Mouse (Mus musculus): ENCODE data around the gene Cpox.
A peak's percentile ranks its signal among the peaks of the same experiment; 100 is the strongest.
"Not testable (repeated sequence)": the region's sequence is repeated elsewhere in the genome, so short reads cannot be mapped to it uniquely, and the experiment has no call there.

Cpox gene

DNA sequence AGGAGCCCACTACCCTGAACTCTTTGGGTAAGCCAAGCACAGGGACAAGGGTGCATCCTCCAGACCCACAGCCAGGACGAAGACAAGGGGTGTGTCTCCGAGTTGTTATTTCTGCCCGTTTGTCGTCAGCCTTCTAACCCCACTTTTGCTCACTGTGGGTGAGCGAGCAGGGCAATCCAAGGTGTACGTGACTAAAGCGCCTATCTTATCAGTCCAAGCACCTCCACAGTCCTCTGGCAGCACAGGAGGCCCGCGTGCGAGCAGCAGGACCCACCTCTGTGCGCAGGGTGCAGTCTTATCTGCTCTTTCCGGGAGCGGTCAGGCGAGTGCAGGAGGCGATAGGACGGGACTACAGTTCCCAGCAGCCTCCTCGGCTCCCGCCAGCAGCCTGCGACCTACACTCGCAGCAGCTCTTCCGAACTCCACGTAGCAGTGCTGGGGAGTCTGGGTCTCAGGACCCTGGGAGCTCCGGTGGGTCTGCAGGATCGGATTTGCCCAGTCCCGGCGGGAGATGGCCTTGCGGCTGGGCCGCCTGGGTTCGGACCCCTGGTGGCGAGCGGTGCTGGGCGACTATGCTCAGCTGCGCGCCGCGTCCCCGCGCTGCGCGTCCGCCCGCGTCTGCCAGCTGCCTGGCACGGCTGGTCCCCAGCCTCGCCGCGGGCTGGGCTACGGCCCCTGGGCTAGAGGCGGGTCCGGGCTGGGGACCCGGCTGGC is at the start of gene Cpox:
Gene Cpox, plus strand, starts transcription at position 376 of the 714 bp plus-strand sequence.
- DNase-seq (ENCODE audit: low spot score in 2 of 2): peak; percentile 86 to 87

DNA sequence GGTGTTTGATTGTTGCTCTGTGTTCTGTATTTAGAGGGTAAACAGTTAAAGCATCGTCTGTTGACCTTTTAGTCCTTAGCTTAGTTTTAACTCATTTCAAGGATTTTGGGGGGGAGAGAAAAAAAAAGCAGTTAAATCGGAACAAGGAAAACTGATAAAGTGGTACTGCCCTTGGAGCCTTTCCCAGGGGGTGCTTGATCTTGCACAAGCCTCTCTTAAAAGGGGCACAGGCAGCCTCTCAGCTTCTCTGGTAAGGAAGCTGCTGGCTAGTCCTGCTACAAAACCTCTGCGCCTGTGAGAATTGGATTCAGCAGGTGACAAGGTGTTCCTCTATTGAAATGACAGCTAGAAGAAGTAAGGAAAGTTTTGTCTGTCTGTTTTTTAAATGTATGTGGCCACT is 47.7 kb upstream of the Cpox start:
- DNase-seq (ENCODE audit: low spot score in 2 of 2): no peak

DNA sequence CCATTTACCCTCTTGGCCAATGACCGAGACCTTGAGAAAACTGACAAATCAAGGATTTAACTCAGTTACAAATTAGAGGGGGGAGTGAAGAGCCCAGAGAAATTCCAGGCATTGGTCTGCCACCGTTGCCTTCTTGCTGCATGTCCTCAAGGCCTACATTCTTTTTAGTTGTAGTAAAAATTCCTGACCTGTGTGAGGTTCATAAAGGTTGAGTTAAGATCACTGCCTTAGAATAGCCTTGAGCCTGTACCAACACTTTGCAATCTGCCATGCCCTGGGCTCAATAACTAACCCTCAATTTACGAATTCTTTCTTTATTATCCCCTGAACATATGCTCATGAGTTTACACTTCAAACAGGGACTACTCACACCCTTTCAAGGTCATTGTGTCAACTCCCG is 47.0 kb upstream of the Cpox start:
- DNase-seq (ENCODE audit: low spot score in 2 of 2): no peak

DNA sequence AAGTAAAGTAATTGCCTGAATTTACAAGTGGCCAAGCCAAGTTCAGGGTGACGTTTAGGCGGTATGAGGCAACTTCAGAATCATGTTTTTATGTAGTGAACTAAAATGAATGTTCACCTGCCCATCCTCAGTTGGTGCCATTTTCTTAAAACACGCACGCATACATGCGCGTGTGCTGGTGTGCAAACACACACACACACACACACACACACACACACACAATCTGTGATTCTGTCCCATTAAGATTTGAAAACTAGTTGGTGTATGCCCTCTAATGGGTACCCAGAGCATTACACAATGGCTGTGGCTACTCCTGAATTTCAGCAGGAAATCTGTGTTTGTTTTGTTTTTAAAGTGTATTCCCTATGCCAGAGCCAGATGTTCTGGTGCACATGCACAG is 46.1 kb upstream of the Cpox start:
- peak; percentile 14 to 38 for DNase-seq (ENCODE audit: low spot score in 2 of 2)

DNA sequence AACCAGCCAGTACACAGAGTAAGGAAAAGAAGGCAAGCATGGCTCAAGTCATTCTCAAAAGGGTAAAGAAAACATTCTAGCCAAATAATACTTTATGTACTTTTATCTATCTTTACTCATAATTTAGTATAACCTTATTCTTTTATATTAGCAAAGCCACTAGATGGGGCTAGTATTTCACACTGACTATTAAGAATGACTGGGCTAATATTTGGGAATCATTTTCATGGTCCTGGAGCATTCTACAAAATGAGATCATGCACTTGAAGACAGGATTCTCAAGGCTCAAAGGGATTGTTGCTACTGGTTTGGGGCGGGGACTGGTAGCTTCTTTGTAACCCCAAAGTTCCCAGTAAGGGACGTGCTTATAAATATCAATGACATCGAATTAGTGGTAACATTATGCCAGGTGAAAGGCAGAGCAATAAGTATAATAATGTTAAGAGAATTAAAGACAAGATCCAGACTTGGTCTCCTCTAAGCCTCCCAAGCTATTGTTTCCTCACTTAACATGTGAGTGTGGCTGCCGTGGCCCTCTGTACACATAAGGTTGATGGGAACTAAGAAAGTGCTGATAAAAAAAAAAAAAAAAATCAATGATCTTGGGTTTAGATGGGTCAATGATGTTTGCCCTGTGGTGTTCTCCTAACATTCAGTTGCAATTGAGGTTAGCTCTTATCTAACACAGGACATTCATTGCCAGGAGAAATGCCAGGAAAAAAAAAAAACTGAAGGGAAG is 42.3 kb upstream of the Cpox start:
- DNase-seq (ENCODE audit: low spot score in 2 of 2): no peak

DNA sequence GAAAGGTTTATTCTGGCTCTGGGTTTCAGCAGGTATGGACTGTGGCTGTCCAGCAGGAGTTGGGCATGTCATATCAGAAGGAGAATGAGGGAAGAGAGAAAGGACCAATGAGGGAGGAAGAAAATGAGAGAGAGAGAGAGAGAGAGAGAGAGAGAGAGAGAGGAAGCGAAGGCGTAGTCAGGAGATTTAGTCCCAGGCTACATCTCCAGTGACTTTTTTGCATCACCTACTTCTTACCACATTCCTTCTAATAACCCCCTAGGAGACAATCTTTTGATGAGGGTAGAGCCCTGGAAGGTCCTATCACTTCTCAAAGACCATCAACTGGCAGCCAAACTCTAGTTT is 41.8 kb upstream of the Cpox start:
- no peak for DNase-seq (ENCODE audit: low spot score in 2 of 2)

DNA sequence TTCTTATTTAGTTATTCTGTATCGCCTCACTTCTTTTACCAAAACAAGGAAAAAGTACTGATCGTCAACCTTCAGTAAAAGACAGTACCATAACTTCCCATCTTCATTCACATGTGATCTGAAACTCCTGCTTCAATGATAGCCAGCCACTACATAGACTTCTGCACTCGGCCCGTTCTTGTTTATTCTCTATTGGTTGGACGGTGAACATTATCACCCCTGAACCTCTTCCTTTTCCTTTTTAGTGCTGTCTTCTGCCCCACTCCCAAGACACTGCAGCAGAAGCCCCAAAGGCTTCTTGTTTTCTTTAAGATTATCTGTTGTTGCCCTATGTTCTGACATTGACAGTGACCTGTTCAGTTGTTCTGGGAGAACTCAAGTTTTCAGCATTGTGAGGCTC is 41.1 kb upstream of the Cpox start:
- DNase-seq (ENCODE audit: low spot score in 2 of 2): no peak

DNA sequence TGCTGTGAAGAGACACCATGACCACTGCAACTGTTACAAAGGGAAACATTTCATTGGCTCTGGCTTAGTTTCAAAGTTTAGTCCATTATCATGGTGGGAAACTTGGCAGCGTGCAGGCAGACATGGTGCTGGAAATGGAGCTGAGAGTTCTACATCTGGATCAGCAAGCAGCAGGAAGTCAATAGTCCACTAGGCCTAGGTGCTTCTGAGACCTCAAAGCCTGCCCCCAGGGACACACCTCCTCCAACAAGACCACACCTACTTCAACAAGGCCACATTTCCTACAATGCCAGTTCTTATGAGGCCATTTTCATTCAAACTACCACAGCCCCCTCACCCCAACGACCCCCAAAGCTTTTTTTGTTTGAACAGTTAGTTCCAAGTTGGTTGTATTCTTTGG is 40.4 kb upstream of the Cpox start:
- no peak for DNase-seq (ENCODE audit: low spot score in 2 of 2)

DNA sequence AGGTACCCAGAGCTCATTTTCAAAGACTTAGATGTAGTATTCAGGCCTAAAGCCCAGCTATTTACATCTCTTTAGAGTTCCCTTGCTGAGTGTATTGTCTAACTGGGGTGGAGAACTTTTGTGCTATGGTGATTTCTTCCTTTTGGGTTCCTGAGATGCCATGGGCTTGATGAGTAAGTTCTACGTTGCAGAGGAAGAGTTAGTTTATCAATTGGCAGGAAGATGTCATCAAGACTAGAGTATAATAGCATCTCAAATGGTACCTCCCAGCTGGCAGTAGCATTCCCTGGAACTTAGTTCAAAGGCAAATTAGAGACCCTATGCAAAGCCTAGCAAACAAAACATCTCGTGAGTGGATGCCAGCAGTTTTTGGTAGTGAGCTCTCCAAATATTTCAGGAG is 34.2 kb upstream of the Cpox start:
- no peak for DNase-seq (ENCODE audit: low spot score in 2 of 2)

DNA sequence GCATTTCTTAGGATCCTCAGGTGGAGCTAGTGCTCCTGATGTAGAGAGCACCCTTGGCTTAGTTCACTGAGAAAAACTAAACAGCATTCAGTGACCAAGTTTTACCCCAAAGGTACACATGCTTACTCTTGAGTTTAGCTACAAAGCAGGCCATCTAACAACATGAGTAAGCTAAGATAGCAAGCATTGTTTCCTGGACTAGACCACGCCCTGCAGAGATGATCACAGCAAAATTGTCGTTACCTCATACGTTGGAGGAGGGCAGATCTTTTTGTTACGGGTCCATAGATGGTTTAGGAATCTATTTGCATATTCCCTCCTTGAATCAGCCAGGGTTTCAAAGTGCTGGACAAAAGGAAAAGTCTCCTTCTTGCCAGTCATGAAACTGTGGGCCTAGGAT is 32.6 kb upstream of the Cpox start:
- DNase-seq (ENCODE audit: low spot score in 2 of 2): no peak

DNA sequence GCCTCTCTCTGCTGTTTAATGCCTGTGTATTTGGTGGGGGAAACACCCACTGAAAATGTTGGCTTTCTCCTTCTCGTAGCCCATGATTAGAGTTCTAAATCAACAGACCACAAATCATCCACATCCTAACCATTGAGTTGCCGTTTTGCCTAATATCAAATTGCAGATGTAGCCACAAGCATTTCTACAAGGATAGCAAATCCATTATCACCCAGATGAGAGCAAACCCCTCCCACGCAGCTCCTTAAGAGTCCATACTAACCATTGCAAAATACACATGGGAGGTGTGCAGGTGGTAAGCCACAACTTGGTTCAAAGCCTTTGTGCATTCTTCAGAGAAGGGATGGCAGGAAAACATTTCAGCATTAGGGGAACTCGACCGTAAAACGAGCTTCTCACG is 32.1 kb upstream of the Cpox start:
- DNase-seq (ENCODE audit: low spot score in 2 of 2): no peak

DNA sequence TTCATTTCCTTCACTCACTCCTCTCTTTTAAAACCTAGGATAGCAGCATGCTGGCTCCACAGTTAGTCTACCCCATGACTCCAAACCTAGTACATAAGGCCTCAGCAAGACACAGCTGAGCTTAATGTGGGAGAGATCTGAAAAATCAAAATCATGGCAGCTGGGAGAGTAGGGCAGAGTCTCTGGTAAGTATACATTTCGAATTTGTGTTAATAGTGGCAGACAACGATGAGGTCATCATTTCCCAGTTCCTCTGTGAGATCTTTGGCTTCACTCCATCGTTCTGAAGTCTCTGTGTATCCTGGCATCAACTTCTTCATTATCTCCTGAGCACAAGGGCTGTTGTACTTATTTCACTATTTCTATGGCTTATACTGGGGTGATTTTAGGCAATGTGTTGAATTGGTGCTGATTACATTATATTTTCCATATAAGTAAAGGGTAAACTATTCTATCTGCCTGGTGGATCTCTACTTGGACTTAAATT is 31.4 kb upstream of the Cpox start, which contains the start of gene E330017A01Rik:
Gene E330017A01Rik, minus strand, starts transcription at position 51 of the 487 bp plus-strand sequence.
- DNase-seq (ENCODE audit: low spot score in 2 of 2): no peak

DNA sequence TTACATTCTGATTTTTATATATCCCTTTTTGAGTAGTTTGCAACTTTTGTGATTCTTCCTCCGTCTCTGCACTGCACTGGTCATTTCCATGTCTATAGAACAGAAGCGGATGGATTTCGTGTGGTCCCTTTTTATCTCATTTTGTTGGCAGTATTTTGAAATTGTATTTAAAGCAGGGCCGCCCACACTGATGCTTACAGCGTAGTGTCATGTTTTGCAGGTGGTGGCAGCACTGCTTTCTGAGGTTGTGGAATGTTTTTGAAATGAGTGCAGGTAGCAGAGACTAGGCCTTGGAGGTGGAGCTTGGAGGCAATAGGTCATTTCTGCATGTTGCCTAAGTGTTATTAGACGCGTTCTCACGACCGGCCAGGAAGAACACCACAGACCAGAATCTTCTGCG is 20.1 kb upstream of the Cpox start:
- no peak for DNase-seq (ENCODE audit: low spot score in 2 of 2)

DNA sequence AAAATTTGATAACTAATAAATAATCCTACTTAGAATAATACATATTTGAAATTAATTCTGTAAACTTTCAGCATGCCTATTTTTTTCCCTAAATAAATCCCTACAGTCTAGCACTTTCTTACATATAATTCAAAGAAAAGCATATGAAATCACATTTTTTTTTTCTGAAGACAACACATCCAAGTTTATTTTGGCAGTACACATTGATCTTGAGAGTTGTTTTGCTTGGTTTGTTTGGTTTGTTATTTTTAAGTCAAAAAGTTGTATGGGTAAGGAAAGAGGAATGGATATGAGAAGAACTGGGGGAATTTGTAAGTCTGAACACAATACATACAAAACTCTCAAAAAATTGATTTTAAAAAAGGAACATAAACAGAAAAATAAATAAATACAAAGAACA is 14.3 kb upstream of the Cpox start:
- DNase-seq (ENCODE audit: low spot score in 2 of 2): no peak

DNA sequence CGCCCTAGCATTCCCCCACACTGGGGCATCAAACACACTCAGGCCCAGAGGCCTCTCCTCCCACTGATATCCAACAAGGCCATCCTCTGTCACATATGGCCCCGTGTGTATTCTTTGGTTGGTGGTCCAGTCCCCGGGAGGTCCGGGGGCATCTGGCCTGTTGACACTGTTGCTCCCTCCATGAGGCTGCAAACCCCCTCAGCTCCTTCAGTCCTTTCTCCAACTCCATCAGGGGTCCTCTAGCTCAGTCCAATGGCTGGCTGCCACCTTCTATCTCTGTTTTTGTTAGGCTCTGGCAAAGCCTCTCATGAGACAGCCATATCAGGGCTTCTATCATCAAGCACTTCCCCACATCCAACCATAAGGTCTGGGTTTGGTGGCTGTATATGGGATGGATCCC is 13.6 kb upstream of the Cpox start:
- no peak for DNase-seq (ENCODE audit: low spot score in 2 of 2)

DNA sequence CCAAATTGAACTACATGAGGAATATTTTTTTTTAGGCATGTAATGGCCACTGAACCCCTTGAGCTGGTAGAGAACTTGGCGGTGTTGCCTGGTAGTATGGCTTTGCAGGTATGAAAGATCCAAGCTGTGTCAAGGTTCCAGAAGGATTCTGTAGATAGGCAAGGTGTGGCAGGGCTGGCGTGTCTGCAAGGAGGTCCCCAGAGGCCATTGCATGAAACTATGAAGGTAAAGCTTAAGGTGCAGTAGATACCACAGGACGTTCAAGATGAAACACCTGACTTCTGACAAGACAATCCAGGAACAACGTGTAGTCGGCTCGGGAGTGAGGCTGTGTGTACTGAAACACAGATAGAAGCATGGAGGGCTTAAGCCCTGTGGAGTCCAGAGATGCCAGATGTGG is 11.4 kb upstream of the Cpox start:
- DNase-seq (ENCODE audit: low spot score in 2 of 2): no peak

DNA sequence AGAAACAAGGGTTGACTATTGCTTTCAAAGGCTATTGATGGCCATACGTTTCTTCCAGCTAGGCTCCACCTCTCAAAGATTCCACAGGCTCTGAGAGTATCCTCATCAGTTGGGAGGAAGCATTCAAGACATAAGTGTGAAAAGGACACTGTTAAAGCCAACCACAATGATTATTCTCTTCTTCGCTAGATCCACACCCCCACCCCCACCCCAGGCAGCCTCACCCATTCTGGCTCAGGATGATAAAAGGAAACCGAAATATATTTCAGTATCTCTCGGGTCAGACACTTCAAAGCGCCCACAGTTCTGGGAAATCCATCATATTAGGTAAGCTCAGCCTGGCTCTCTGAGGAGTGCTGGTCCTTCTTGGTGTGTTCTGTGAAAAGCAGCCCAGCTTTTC is 8.3 kb upstream of the Cpox start:
- peak; percentile 21 to 60 for DNase-seq (ENCODE audit: low spot score in 2 of 2)

DNA sequence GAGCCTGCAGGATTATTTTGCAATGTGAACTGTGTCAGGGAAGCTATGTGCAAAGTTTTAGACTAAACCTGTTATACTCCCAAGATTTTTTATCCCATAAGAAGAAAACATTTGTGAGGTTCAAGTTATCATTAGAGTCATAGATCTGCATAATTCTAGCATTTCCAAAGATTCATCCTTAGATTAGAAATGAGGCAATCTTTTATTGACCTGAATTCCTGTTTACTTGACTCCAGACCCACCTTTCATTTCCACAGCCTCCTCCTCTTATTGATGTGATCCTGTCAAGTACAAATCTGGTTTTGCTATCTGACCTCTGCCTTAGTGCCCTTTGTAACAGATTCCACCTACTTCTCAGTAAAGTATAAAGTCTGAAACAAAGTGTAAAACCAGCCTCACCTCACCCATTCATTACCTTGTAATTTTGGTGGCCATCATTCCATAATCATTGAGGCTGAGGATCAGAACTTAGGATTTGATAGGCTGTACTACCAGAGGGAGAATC is 7.8 kb upstream of the Cpox start:
- no peak for DNase-seq (ENCODE audit: low spot score in 2 of 2)

DNA sequence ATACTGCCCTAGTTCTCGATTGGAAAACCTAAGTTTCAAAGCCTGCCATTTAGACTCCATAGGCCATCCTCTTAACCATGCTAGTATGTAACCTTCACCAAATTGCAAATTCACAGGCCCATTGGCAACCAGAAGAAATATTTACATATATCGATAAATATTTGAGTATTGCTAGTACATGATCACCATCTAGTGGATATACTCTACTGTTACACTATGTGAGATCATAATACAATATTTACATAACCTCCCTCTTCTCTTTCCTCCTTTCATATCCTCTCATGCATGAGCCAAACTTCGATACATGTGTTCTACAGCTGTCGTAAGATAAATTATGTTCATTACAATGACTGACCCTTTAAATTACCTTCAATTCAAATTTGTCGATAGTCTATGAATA is 7.1 kb upstream of the Cpox start:
- no peak for DNase-seq (ENCODE audit: low spot score in 2 of 2)

DNA sequence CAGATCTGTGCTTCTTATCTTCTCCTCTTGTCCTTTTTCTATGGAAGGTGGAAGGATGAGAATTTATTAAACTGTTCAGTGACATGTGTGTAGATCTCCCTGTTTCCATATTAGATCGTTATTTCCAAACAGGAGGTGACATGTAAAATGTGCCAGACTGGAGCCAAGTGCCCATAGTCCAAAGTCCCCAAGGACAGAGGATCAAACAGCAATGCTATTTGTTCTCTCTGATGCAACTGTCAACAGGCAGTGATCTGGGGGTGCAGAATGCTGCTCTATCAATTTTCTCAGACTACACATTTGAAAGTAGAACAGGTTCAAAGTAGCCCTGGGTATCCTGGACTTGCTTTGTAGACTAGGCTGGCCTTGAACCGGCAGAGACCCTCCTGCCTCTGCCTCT is 6.3 kb upstream of the Cpox start:
- no peak for DNase-seq (ENCODE audit: low spot score in 2 of 2)

DNA sequence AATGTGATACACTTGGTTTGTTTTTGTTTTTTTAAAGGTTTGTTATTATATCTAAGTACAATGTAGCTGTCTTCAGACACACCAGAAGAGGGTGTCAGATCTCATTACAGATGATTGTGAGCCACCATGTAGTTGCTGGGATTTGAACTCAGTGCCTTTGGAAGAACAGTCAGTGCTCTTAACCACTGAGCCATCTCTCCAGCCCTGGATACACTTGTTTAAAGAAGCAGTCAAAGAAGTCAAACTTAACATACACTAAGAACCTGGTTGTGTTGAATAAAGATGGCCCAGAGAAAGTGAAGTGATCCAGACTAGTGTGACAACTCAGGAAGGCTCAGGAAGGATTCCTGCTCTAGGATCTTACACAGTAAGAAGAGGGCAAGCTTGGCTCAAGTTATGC is 5.0 kb upstream of the Cpox start:
- not testable (repeated sequence) for DNase-seq (ENCODE audit: low spot score in 2 of 2)

DNA sequence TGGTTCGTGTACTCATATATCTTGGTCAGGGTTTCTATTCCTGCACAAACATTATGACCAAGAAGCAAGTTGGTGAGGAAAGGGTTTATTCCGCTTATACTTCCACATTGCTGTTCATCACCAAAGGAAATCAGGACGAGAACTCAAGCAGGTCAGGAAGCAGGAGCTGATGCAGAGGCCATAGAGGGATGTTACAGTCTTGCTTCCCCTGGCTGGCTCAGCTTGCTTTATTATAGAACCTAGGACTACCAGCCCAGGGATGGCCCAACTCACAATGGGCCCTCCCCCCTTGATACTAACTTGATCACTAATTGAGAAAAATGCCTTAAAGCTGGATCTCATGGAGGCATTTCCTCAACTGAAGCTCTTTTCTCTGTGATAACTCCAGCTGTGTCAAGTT is 3.4 kb upstream of the Cpox start:
- DNase-seq (ENCODE audit: low spot score in 2 of 2): not testable (repeated sequence)

DNA sequence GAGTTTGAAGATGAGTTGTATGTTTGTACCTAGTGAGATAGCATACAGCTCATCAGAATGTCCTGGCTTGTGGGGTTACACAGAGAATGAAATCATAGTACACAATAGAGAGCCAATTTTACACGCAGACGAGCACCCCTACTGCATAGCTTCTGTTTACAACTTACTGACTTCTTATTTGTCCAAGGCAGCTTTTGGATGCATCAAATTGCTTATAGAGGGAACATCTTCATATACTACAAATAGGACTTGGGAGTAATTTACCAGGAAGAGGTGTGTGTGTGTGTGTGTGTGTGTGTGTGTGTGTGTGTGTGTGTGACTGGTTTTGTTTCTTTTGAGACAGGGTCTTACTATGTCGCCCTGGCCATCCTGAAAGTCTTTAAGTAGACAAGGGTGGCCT is 1.5 kb upstream of the Cpox start:
- no peak for DNase-seq (ENCODE audit: low spot score in 2 of 2)

All from spleen, postnatal 36 days (tissue).